Mouse (Mus musculus): ENCODE results near the gene Cops8. TPM values are rescaled to one million over a fixed set of nuclear protein-coding genes. Genes with fewer than 3 reads are reported as not detected.

Cops8 gene
- total and polyA plus RNA-seq, 3 experiments, result 58.6 to 113 (median 98.2) TPM

GRCm38 (mm10) chr1:90577417-90577816 lies 25.4 kb upstream of the Cops8 start:
- Histone ChIP-seq H3K4me3 (replicated peaks in 1 of 3; ENCODE audit: low read depth in 2 of 3, low read length in 2 of 3, poor library complexity in 1 of 3) (no peak overlapping the region), H3K9me3 (replicated peaks; ENCODE audit: low read length) (no peaks in the 10 kb centered on the region), H3K4me2 (ENCODE audit: insufficient read depth, low read depth, poor library complexity, severe bottlenecking) (no peak overlapping the region), H3K9ac (ENCODE audit: insufficient read depth, low read depth) (no peak overlapping the region), H3K27me3 (replicated peaks) (no peaks in the 10 kb centered on the region), H3K27ac (ENCODE audit: insufficient read depth, low read depth) (no peak overlapping the region), H3K4me1 (ENCODE audit: control insufficient read depth in 1 of 2, insufficient read depth in 2 of 2) (peaks cover 0 to 19% of the 10 kb centered on the region in 2 experiments; a peak in 2 of 4 replicates), H3K79me2 (replicated peaks; ENCODE audit: control insufficient read depth, extremely low read depth, insufficient read depth, poor library complexity, severe bottlenecking) (no peaks in the 10 kb centered on the region), H3K36me3 (replicated peaks in 1 of 2; ENCODE audit: control insufficient read depth in 1 of 2, insufficient read depth in 1 of 2, low read length in 1 of 2) (peaks cover 0 to 28% of the 10 kb centered on the region in 2 experiments)
- in situ Hi-C loops (cut with MboI; ENCODE audit: low pct_ligation_motif_present, low pct_unique_long_range_greater_than_20kb, low sequenced_read_pairs), result loop anchor here (25.0 kb wide), 1 partner anchor 215 kb away; no protein-coding TSS in a partner anchor
- DNase-seq (ENCODE audit: extremely low read depth), result peak; percentile 7
- TF ChIP-seq POLR2AphosphoS2 (IDR thresholded peaks at IDR 0.05; ENCODE audit: low read depth, low read length), result no peak
- TF ChIP-seq IRF4 (IDR thresholded peaks at IDR 0.05; ENCODE audit: low read depth, low read length), result no peak
- no peak for TF ChIP-seq ZKSCAN1 (IDR thresholded peaks at IDR 0.05; ENCODE audit: borderline replicate concordance, low read depth, low read length)
- TF ChIP-seq CHD2 (IDR thresholded peaks at IDR 0.05; ENCODE audit: low read length), result no peak
- peak in 1 of 2 experiments; percentile 27; a peak in 2 of 4 replicates for TF ChIP-seq CTCF (conservative IDR thresholded peaks at IDR 0.05 in 1 of 2, IDR thresholded peaks at IDR 0.05 in 1 of 2; ENCODE audit: low read depth in 2 of 2, low read length in 2 of 2)
- no peak for TF ChIP-seq HCFC1 (IDR thresholded peaks at IDR 0.05; ENCODE audit: low read depth, low read length)
- TF ChIP-seq NELFE (IDR thresholded peaks at IDR 0.05; ENCODE audit: low read depth, low read length), result no peak
- no peak for TF ChIP-seq TCF12 (IDR thresholded peaks at IDR 0.05; ENCODE audit: low read depth, low read length)
- no peak for TF ChIP-seq JUN (IDR thresholded peaks at IDR 0.05; ENCODE audit: insufficient read depth, low read depth, low read length)
- TF ChIP-seq TBP (conservative IDR thresholded peaks at IDR 0.05; ENCODE audit: low read depth, low read length), result no peak
- no peak for TF ChIP-seq JUND (conservative IDR thresholded peaks at IDR 0.05; ENCODE audit: low read depth, low read length)
- peak; percentile 14 for TF ChIP-seq SMC3 (IDR thresholded peaks at IDR 0.05; ENCODE audit: low read depth, low read length)
- TF ChIP-seq RAD21 (IDR thresholded peaks at IDR 0.05; ENCODE audit: low read depth, low read length), result no peak
- dilution Hi-C loops (cut with MboI; ENCODE audit: extremely low pct_ligation_motif_present, extremely low pct_unique_long_range_greater_than_20kb, low sequenced_read_pairs), result no loop called here

- Histone ChIP-seq H3K4me1 (ENCODE audit: control insufficient read depth in 1 of 2, insufficient read depth in 2 of 2) (peaks cover 3 to 15% of the 10 kb centered on the region in 2 experiments; a peak in 2 of 4 replicates), H3K4me3 (replicated peaks in 1 of 3; ENCODE audit: low read depth in 2 of 3, low read length in 2 of 3, poor library complexity in 1 of 3) (peak overlapping the region; percentile 36 to 58 (median 40)), H3K36me3 (replicated peaks in 1 of 2; ENCODE audit: control insufficient read depth in 1 of 2, insufficient read depth in 1 of 2, low read length in 1 of 2) (peaks cover 0 to 18% of the 10 kb centered on the region in 2 experiments), H3K27me3 (replicated peaks) (no peaks in the 10 kb centered on the region), H3K9ac (ENCODE audit: insufficient read depth, low read depth) (no peak overlapping the region; the same call in 1 of the 2 replicates), H3K79me2 (replicated peaks; ENCODE audit: control insufficient read depth, extremely low read depth, insufficient read depth, poor library complexity, severe bottlenecking) (no peaks in the 10 kb centered on the region), H3K27ac (ENCODE audit: insufficient read depth, low read depth) (no peak overlapping the region), H3K9me3 (replicated peaks; ENCODE audit: low read length) (no peaks in the 10 kb centered on the region), H3K4me2 (ENCODE audit: insufficient read depth, low read depth, poor library complexity, severe bottlenecking) (no peak overlapping the region)
- in situ Hi-C loops (cut with MboI; ENCODE audit: low pct_ligation_motif_present, low pct_unique_long_range_greater_than_20kb, low sequenced_read_pairs) (loop anchor here (25.0 kb wide), 1 partner anchor 220 kb away; no protein-coding TSS in a partner anchor), dilution Hi-C loops (cut with MboI; ENCODE audit: extremely low pct_ligation_motif_present, extremely low pct_unique_long_range_greater_than_20kb, low sequenced_read_pairs) (no loop called here)
- TF ChIP-seq TBP (conservative IDR thresholded peaks at IDR 0.05; ENCODE audit: low read depth, low read length) (peak; percentile 78; the same call in 1 of the 2 replicates), ELF1 (IDR thresholded peaks at IDR 0.05; ENCODE audit: low read depth, low read length) (peak; percentile 77), HCFC1 (IDR thresholded peaks at IDR 0.05; ENCODE audit: low read depth, low read length) (peak; percentile 72), ZNF384 (IDR thresholded peaks at IDR 0.05; ENCODE audit: low read depth, low read length) (no peak), POLR2A (IDR thresholded peaks at IDR 0.05; ENCODE audit: low read depth, low read length) (peak; percentile 52), RCOR1 (conservative IDR thresholded peaks at IDR 0.05; ENCODE audit: low read depth, low read length) (no peak)
- DNase-seq (ENCODE audit: extremely low read depth), result peak; percentile 92
Measured at GRCm38 (mm10) chr1:90582635-90583034, 20.1 kb upstream of the Cops8 start.

All from CH12.LX (cell line).